Mouse (Mus musculus): Measurements from ENCODE around the gene Hsf2bp.

Gene Hsf2bp

GRCm38 (mm10) chr17:31979888-31980287, 56.3 kb downstream of the Hsf2bp start:
- DNase-seq = no peak

- no peak for DNase-seq
These were observed 59.0 kb downstream of the Hsf2bp start for GRCm38 (mm10) chr17:31977131-31977530.

- DNase-seq = no peak
These were observed 59.6 kb downstream of the Hsf2bp start for GRCm38 (mm10) chr17:31976501-31976900.

GRCm38 (mm10) chr17:31974694-31975093, 61.5 kb downstream of the Hsf2bp start:
- no peak for DNase-seq

GRCm38 (mm10) chr17:31973664-31974230, 62.4 kb downstream of the Hsf2bp start:
- DNase-seq = no peak

- DNase-seq = no peak
These were observed 65.3 kb downstream of the Hsf2bp start for GRCm38 (mm10) chr17:31970890-31971289.

GRCm38 (mm10) chr17:31968801-31969200, 67.3 kb downstream of the Hsf2bp start:
- DNase-seq = no peak

GRCm38 (mm10) chr17:31967311-31967710, 68.8 kb downstream of the Hsf2bp start:
- DNase-seq = no peak

GRCm38 (mm10) chr17:31966566-31966965, 69.6 kb downstream of the Hsf2bp start:
- no peak for DNase-seq

- DNase-seq = no peak
These were observed 70.5 kb downstream of the Hsf2bp start for GRCm38 (mm10) chr17:31965623-31966022.

GRCm38 (mm10) chr17:31962930-31963329, 73.2 kb downstream of the Hsf2bp start:
- DNase-seq = no peak

GRCm38 (mm10) chr17:31962281-31962680, 73.9 kb downstream of the Hsf2bp start:
- DNase-seq = no peak

- no peak for DNase-seq
These were observed 81.5 kb downstream of the Hsf2bp start for GRCm38 (mm10) chr17:31954551-31955140.

- DNase-seq = no peak
These were observed 87.1 kb downstream of the Hsf2bp start for GRCm38 (mm10) chr17:31949076-31949475.

- no peak for DNase-seq
These were observed 89.7 kb downstream of the Hsf2bp start for GRCm38 (mm10) chr17:31946436-31946835.

- no peak for DNase-seq
These were observed 92.1 kb downstream of the Hsf2bp start for GRCm38 (mm10) chr17:31943881-31944539.

- DNase-seq = no peak
These were observed 94.5 kb downstream of the Hsf2bp start for GRCm38 (mm10) chr17:31941616-31942015.

GRCm38 (mm10) chr17:31940607-31941006, 95.5 kb downstream of the Hsf2bp start:
- DNase-seq = no peak

GRCm38 (mm10) chr17:31939292-31940060, 96.7 kb downstream of the Hsf2bp start:
- no peak for DNase-seq

- DNase-seq = no peak
These were observed 97.4 kb downstream of the Hsf2bp start for GRCm38 (mm10) chr17:31938539-31939260.

- no peak for DNase-seq
These were observed 99.0 kb downstream of the Hsf2bp start for GRCm38 (mm10) chr17:31937141-31937554.

- no peak for DNase-seq
These were observed 100.3 kb downstream of the Hsf2bp start for GRCm38 (mm10) chr17:31935841-31936240.
